Mouse (Mus musculus) intestine, embryonic 16.5 days (tissue): Measurements from ENCODE around the gene Fgf12. TPM values are rescaled to one million over a fixed set of nuclear protein-coding genes. Genes with fewer than 3 reads are reported as not detected.

Experiments used
- ATAC-seq: fragments of 200-750 bp; cut with Nextera tagmentation; 2 replicates; pipeline ENCODE4 v1.8.0; 2017; ENCODE audit warnings: moderate TSS enrichment, moderate library complexity
- H3K27ac ChIP-seq: fragments of 300-500 bp; sonication (generic); 2 replicates; pipeline ENCODE4 v1.5.1; 2014; ENCODE audit warnings: mild to moderate bottlenecking, low read length
- H3K27me3 ChIP-seq: fragments of 300-500 bp; sonication (generic); replicated peaks from 2 replicates; pipeline ENCODE4 v1.6.1; 2014; ENCODE audit warnings: low read length, control low read depth, mixed read lengths; ENCODE audit not compliant: control insufficient read depth, insufficient read depth
- H3K36me3 ChIP-seq: fragments of 300-500 bp; sonication (generic); 2 replicates; pipeline ENCODE4 v1.6.1; 2014; ENCODE audit warnings: low read length, control low read depth; ENCODE audit not compliant: control insufficient read depth, insufficient read depth
- H3K4me1 ChIP-seq: fragments of 300-500 bp; sonication (generic); 2 replicates; pipeline ENCODE4 v1.6.1; 2014; ENCODE audit warnings: low read length, control low read depth, mixed read lengths; ENCODE audit not compliant: control insufficient read depth, insufficient read depth
- H3K4me2 ChIP-seq: fragments of 300-500 bp; sonication (generic); 2 replicates; pipeline ENCODE4 v1.6.1; 2014; ENCODE audit warnings: low read depth, low read length, control low read depth
- H3K4me3 ChIP-seq: fragments of 300-500 bp; sonication (generic); 2 replicates; pipeline ENCODE4 v1.5.1; 2014; ENCODE audit warnings: mild to moderate bottlenecking, low read length
- H3K9ac ChIP-seq: fragments of 300-500 bp; sonication (generic); 2 replicates; pipeline ENCODE4 v1.6.1; 2014; ENCODE audit warnings: low read depth, low read length
- H3K9me3 ChIP-seq: fragments of 300-500 bp; sonication (generic); 2 replicates; pipeline ENCODE4 v1.6.1; 2016; ENCODE audit warnings: low read length, control low read depth; ENCODE audit not compliant: control insufficient read depth
- WGBS: fragments of 180-500 bp; shearing (Covaris S2); extraction: QIAGEN DNeasy Blood & Tissue Kit; methylation state at CpG from one replicate; pipeline ENCODE4 v1.1.7; 2014; 5-methylcytosine and 5-hydroxymethylcytosine counted together
- polyA plus RNA-seq: library from polyadenylated mRNA; unstranded; fragments of >200 nt; fragmentation: Nextera tagmentation; extraction: Ambion mirVana; gene quantifications from 2 replicates; pipeline ENCODE4 v1.2.1, GENCODE M21; 2015

The Fgf12 gene
- polyA plus RNA-seq, 1 experiment from 2014 or later: 1.1 TPM

GRCm38 (mm10) chr16:28630771-28631484, 121.9 kb downstream of the Fgf12 start:
- H3K9ac ChIP-seq: no peak overlapping the region
- no peak for ATAC-seq
- 80% methylated on average over 11 of the region's 11 CpGs for WGBS
- no peaks in the 10 kb centered on the region for H3K4me1 ChIP-seq
- H3K36me3 ChIP-seq: no peaks in the 10 kb centered on the region
- no peak overlapping the region for H3K27ac ChIP-seq
- H3K9me3 ChIP-seq: no peaks in the 10 kb centered on the region
- H3K4me3 ChIP-seq: no peak overlapping the region
- no peaks in the 10 kb centered on the region for H3K27me3 ChIP-seq
- no peak overlapping the region for H3K4me2 ChIP-seq

- H3K4me3 ChIP-seq: no peak overlapping the region
- no peaks in the 10 kb centered on the region for H3K36me3 ChIP-seq
- H3K9me3 ChIP-seq: no peaks in the 10 kb centered on the region
- no peak for ATAC-seq
- 82% methylated on average over 6 of the region's 6 CpGs for WGBS
- no peaks in the 10 kb centered on the region for H3K27me3 ChIP-seq
- no peak overlapping the region for H3K9ac ChIP-seq
- no peak overlapping the region for H3K27ac ChIP-seq
- no peak overlapping the region for H3K4me2 ChIP-seq
- no peaks in the 10 kb centered on the region for H3K4me1 ChIP-seq
Measured at GRCm38 (mm10) chr16:28626259-28626658, 126.6 kb downstream of the Fgf12 start.

- ATAC-seq: no peak
- 60% methylated on average over 5 of the region's 5 CpGs for WGBS
- Histone ChIP-seq H3K9ac (no peak overlapping the region), H3K4me3 (no peak overlapping the region), H3K9me3 (no peaks in the 10 kb centered on the region), H3K4me1 (no peaks in the 10 kb centered on the region), H3K27ac (no peak overlapping the region), H3K4me2 (no peak overlapping the region), H3K27me3 (no peaks in the 10 kb centered on the region), H3K36me3 (no peaks in the 10 kb centered on the region)
Measured at GRCm38 (mm10) chr16:28625689-28626088, 127.2 kb downstream of the Fgf12 start.

- Histone ChIP-seq H3K9ac (no peak overlapping the region), H3K4me3 (no peak overlapping the region), H3K27me3 (no peaks in the 10 kb centered on the region), H3K4me2 (no peak overlapping the region), H3K9me3 (no peaks in the 10 kb centered on the region), H3K27ac (no peak overlapping the region), H3K4me1 (no peaks in the 10 kb centered on the region), H3K36me3 (no peaks in the 10 kb centered on the region)
- WGBS: 85% methylated on average over 3 of the region's 3 CpGs
- ATAC-seq: no peak
Measured at GRCm38 (mm10) chr16:28614412-28614811, 138.5 kb downstream of the Fgf12 start.

- Histone ChIP-seq H3K4me3 (no peak overlapping the region), H3K4me2 (no peak overlapping the region), H3K9ac (no peak overlapping the region), H3K9me3 (no peaks in the 10 kb centered on the region), H3K36me3 (no peaks in the 10 kb centered on the region), H3K27ac (no peak overlapping the region), H3K4me1 (no peaks in the 10 kb centered on the region), H3K27me3 (no peaks in the 10 kb centered on the region)
- no peak for ATAC-seq
- WGBS: 19% methylated on average over 3 of the region's 3 CpGs
Measured at GRCm38 (mm10) chr16:28610940-28611339, 141.9 kb downstream of the Fgf12 start.

GRCm38 (mm10) chr16:28603155-28603554, 149.7 kb downstream of the Fgf12 start:
- Histone ChIP-seq H3K4me2 (no peak overlapping the region), H3K4me3 (no peak overlapping the region), H3K36me3 (no peaks in the 10 kb centered on the region), H3K27me3 (no peaks in the 10 kb centered on the region), H3K27ac (no peak overlapping the region), H3K4me1 (no peaks in the 10 kb centered on the region), H3K9me3 (no peaks in the 10 kb centered on the region), H3K9ac (no peak overlapping the region)
- ATAC-seq: no peak
- WGBS: 77% methylated on average over 1 of the region's 1 CpGs

- Histone ChIP-seq H3K4me3 (no peak overlapping the region), H3K36me3 (no peaks in the 10 kb centered on the region), H3K27me3 (no peaks in the 10 kb centered on the region), H3K9ac (no peak overlapping the region), H3K4me1 (no peaks in the 10 kb centered on the region), H3K9me3 (no peaks in the 10 kb centered on the region), H3K27ac (no peak overlapping the region), H3K4me2 (no peak overlapping the region)
- 73% methylated on average over 4 of the region's 4 CpGs for WGBS
- ATAC-seq: no peak
Measured at GRCm38 (mm10) chr16:28601723-28602122, 151.1 kb downstream of the Fgf12 start.

- Histone ChIP-seq H3K36me3 (no peaks in the 10 kb centered on the region), H3K9ac (no peak overlapping the region), H3K4me1 (no peaks in the 10 kb centered on the region), H3K4me2 (no peak overlapping the region), H3K4me3 (no peak overlapping the region), H3K27me3 (no peaks in the 10 kb centered on the region; the same call in 1 of the 2 replicates), H3K27ac (no peak overlapping the region), H3K9me3 (no peaks in the 10 kb centered on the region)
- WGBS: 84% methylated on average over 13 of the region's 13 CpGs
- ATAC-seq: no peak
Measured at GRCm38 (mm10) chr16:28596112-28596511, 156.8 kb downstream of the Fgf12 start.

- H3K4me1 ChIP-seq: no peaks in the 10 kb centered on the region
- no peaks in the 10 kb centered on the region; the same call in 1 of the 2 replicates for H3K27me3 ChIP-seq
- H3K27ac ChIP-seq: no peak overlapping the region
- ATAC-seq: peak; percentile 65
- peak overlapping the region; percentile 34 for H3K4me3 ChIP-seq
- whole genome bisulfite sequencing: 27% methylated on average over 26 of the region's 26 CpGs
- H3K9me3 ChIP-seq: no peaks in the 10 kb centered on the region
- H3K36me3 ChIP-seq: no peaks in the 10 kb centered on the region
- peak overlapping the region; percentile 55; the same call in 1 of the 2 replicates for H3K9ac ChIP-seq
- H3K4me2 ChIP-seq: peak overlapping the region; percentile 62
Measured at GRCm38 (mm10) chr16:28593075-28593915, 159.6 kb downstream of the Fgf12 start.
